Mouse (Mus musculus): ENCODE data around the gene Ceacam15. TPM values are rescaled to one million over a fixed set of nuclear protein-coding genes. Genes with fewer than 3 reads are reported as not detected.

Ceacam15 gene
- not detected in 2 replicates for polyA plus RNA-seq (2012; rRNA removed; ENCODE audit: low replicate concordance)

DNA sequence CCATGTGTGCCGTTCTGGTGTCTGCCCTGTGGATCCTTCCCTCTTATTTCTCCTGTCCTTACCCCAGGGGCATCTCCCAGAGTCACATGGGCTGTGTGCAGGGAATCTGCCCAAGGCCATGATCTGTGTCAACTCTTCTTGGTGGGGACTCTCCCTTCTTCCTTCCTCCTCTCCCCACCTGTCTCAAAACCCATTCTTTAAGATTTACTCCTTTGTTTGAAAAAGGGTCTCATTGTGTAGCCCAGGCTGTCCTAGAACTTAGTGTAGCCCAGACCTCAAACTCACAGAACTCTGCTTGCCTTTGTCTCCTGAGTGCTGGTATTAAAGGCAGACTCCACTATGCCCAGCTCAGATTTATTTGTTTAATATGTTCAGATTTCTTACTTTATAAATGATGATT is at the start of gene Ceacam15:
Gene Ceacam15, minus strand, starts transcription at position 101 of the 400 bp plus-strand sequence.

GRCm38 (mm10) chr7:16721629-16722028 is 46.1 kb upstream of the Ceacam15 start, which contains the start of gene Ceacam9:
Gene Ceacam9 (plus strand): TSS chr7:16721929.

Other genes with a start within 250 kb of the Ceacam15 start
- 271 and 522 TPM in 2 replicates for gene Tmem160, start 222.9 kb downstream of the Ceacam15 start, polyA plus RNA-seq (2012; rRNA removed; ENCODE audit: low replicate concordance)
- 0.11 TPM in 1 of 2 replicates, not detected in the other for gene Npas1, start 198.0 kb downstream of the Ceacam15 start, polyA plus RNA-seq (2012; rRNA removed; ENCODE audit: low replicate concordance)
- gene Arhgap35, start 60.7 kb downstream of the Ceacam15 start, polyA plus RNA-seq (2012; rRNA removed; ENCODE audit: low replicate concordance): 4.5 and 5.6 TPM in 2 replicates
- gene Ceacam9, start 46.2 kb upstream of the Ceacam15 start, polyA plus RNA-seq (2012; rRNA removed; ENCODE audit: low replicate concordance): not detected in 2 replicates
- gene Ap2s1, start 62.7 kb upstream of the Ceacam15 start, polyA plus RNA-seq (2012; rRNA removed; ENCODE audit: low replicate concordance): 344 and 546 TPM in 2 replicates
- gene Slc1a5, start 105.6 kb upstream of the Ceacam15 start, polyA plus RNA-seq (2012; rRNA removed; ENCODE audit: low replicate concordance): 42.4 and 92.4 TPM in 2 replicates
- 80.9 and 82.2 TPM in 2 replicates for gene Strn4, start 140.2 kb upstream of the Ceacam15 start, polyA plus RNA-seq (2012; rRNA removed; ENCODE audit: low replicate concordance)
- gene Fkrp, start 141.0 kb upstream of the Ceacam15 start, polyA plus RNA-seq (2012; rRNA removed; ENCODE audit: low replicate concordance): 17.8 and 22.8 TPM in 2 replicates
- gene Prkd2, start 167.2 kb upstream of the Ceacam15 start, polyA plus RNA-seq (2012; rRNA removed; ENCODE audit: low replicate concordance): 32.0 and 33.9 TPM in 2 replicates
- gene Dact3, start 199.6 kb upstream of the Ceacam15 start, polyA plus RNA-seq (2012; rRNA removed; ENCODE audit: low replicate concordance): 31.7 and 37.6 TPM in 2 replicates
- gene Gng8, start 216.1 kb upstream of the Ceacam15 start, polyA plus RNA-seq (2012; rRNA removed; ENCODE audit: low replicate concordance): 2.0 and 3.0 TPM in 2 replicates
- 1.3 and 1.9 TPM in 2 replicates for gene Ptgir, start 230.8 kb upstream of the Ceacam15 start, polyA plus RNA-seq (2012; rRNA removed; ENCODE audit: low replicate concordance)
- 334 and 532 TPM in 2 replicates for gene Calm3, start 248.4 kb upstream of the Ceacam15 start, polyA plus RNA-seq (2012; rRNA removed; ENCODE audit: low replicate concordance)

Measured in duodenum, adult 2 months (tissue).